Mouse (Mus musculus): ENCODE measurements around the gene Jmjd4.

DNA sequence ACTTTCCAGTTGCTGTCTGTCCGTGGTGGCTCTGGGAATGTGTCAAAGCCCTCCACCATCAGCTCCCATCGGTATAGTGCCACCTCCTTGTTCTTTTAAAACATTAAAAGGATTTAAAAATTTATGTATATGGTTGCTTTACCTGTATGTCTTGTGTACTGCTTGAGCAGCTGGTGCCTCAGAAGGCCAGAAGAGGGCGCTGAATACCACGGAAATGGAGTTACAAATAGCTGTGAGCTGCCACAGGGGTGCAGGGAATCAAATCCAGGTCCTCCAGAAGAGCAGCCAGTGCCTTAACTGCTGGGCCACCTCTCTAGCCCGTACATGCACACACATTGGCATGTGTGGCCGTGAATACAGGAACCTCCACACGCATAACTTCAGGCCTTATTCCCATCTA is 47.9 kb downstream of the Jmjd4 start:
- no peak for TF ChIP-seq POLR2A (IDR thresholded peaks at IDR 0.05; ENCODE audit: borderline replicate concordance, control insufficient read depth, low read depth, low read length)
- no peak for TF ChIP-seq CTCF (IDR thresholded peaks at IDR 0.05; ENCODE audit: control insufficient read depth, insufficient read depth, low read length)

Measured in bone marrow, adult 2 months (tissue).